Mouse (Mus musculus): ENCODE data around the gene Fgfr2.

Fgfr2 gene

DNA sequence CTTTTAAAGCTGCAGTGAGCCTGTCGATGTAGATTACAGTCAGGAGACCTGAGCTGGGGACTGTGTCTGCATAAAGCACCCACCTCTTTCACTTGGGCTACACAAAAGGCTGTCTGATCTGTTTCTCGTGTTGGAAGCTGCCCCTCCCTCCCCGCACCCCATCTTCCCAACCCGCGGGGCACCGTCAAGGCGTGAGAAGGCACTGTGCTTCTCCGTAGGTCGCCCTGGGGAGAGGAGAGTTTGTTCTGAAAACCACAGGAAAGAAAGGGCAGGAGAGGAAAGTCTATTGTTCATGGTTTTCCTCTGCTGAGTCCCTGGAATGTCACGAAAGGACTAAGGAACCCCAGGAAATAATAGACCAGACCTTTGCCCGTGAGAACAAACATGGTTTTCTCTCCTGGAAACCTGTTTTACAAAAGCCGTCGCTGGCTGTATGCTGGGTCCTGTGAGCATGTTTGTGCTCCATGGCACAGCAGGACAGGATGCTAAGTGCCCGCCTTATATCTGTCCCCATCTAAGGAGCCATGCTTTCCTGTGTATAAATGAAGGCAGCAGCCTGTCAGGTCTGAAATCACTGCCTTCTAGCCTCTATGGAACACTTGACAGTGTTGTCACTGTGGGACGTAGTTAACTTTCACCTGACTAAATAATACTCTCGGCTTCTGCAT is 2403.1 kb downstream of the Fgfr2 start:
- in situ Hi-C loops (cut with MboI, MseI), result loop anchor here (10.0 kb wide), 1 partner anchor 1845 kb away; no protein-coding TSS in a partner anchor

GRCm38 (mm10) chr7:130716989-130717388 is 2406.2 kb downstream of the Fgfr2 start:
- in situ Hi-C loops (cut with MboI, MseI), result loop anchor here (10.0 kb wide), 1 partner anchor 1848 kb away; no protein-coding TSS in a partner anchor

GRCm38 (mm10) chr7:130716341-130716740 is 2406.8 kb downstream of the Fgfr2 start:
- in situ Hi-C loops (cut with MboI, MseI), result loop anchor here (10.0 kb wide), 1 partner anchor 1848 kb away; no protein-coding TSS in a partner anchor

GRCm38 (mm10) chr7:130715467-130715866 is 2407.7 kb downstream of the Fgfr2 start:
- in situ Hi-C loops (cut with MboI, MseI), result loop anchor here (10.0 kb wide), 1 partner anchor 1849 kb away; no protein-coding TSS in a partner anchor

DNA sequence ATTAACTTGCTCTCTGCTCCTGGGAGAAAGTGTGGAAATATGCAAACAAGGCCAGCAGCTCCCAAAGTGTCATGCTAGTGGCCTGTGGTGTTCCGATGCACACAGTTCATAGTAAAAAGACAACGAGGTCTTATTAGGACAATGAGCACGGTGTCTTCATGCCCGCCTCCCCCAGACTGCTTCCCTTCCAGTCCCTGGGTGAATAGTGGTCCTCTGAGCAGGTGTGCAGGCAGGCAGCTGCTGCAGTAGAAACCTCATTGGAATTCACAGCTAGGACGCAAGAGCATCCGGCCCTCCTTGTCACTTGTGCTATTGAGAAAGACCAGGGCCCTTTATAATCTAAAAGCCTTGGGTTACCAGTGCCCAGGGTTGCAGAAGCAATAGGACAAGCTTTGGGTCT is 2409.8 kb downstream of the Fgfr2 start:
- in situ Hi-C loops (cut with MboI, MseI), result loop anchor here (10.0 kb wide), 1 partner anchor 1851 kb away; no protein-coding TSS in a partner anchor

GRCm38 (mm10) chr7:130711851-130712250 is 2411.3 kb downstream of the Fgfr2 start:
- in situ Hi-C loops (cut with MboI, MseI), result loop anchor here (10.0 kb wide), 1 partner anchor 1853 kb away; no protein-coding TSS in a partner anchor

DNA sequence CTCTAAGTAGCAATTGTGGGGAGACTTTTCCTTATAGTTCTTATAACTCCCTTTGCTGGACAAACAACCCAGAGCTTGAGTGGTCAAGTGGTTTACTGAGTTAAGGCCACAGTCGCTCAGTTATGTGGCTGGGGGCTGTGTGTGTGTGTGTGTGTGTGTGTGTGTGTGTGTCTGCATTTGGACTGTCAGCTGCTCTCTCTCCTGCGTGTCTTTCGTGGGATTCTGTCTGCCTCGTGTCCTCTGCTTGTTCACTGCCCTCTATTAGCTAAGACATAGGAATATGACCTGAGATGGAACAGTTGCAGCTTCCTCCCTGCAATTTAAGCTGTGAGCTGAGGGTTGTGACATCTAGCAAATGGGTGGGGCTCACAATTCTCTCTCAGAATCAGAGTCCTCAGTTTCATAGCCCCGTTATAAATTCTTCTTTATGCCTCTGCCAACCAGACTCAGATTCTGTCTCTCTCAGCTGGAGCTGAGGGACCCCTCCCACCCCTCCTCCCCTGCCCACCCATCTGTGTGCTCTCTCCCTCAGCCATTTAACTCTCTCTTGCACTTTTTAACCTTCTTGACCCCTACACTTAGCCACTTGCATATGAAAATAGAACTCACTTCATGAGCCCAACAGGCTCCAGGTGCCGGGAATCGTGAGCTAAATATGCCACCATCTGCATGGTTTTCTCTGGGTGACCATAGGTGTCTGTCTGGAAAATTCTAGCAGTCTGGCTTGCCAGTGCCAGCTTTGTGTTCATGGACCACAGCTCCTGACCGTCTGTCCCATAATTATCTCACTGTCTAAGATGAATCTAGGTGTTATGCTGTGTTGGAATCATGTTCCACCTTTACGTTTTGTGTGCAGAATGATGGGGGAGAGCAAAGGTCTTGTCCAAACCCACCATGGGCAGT is 2413.5 kb downstream of the Fgfr2 start:
- in situ Hi-C loops (cut with MboI, MseI), result loop anchor here (10.0 kb wide), 1 partner anchor 1855 kb away; no protein-coding TSS in a partner anchor

GRCm38 (mm10) chr7:130708940-130709339 is 2414.2 kb downstream of the Fgfr2 start:
- in situ Hi-C loops (cut with MboI, MseI), result no loop called here

GRCm38 (mm10) chr7:130705230-130705629 is 2417.9 kb downstream of the Fgfr2 start:
- in situ Hi-C loops (cut with MboI, MseI), result no loop called here

- in situ Hi-C loops (cut with MboI, MseI), result no loop called here
These were observed 2421.8 kb downstream of the Fgfr2 start for GRCm38 (mm10) chr7:130701336-130701735.

DNA sequence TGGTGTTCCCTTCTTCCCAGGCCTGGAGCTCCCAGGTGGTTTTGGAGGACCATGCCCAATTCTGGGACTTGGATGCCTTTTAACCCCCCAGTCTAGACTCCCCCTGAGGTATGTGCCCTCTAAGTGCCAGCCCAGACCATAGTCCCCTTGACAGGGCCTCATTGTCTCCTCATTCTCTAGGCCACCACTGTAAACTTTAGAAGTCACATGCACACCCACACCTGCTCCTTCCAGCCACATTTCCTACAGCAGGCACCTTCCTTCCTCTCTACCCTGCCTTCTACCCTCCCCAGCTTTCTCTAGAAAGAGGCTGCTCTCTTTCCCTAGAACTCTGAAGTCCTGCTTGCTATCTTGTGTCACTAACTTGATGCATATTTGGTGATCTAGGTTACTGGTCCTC is 2424.7 kb downstream of the Fgfr2 start:
- in situ Hi-C loops (cut with MboI, MseI), result no loop called here

DNA sequence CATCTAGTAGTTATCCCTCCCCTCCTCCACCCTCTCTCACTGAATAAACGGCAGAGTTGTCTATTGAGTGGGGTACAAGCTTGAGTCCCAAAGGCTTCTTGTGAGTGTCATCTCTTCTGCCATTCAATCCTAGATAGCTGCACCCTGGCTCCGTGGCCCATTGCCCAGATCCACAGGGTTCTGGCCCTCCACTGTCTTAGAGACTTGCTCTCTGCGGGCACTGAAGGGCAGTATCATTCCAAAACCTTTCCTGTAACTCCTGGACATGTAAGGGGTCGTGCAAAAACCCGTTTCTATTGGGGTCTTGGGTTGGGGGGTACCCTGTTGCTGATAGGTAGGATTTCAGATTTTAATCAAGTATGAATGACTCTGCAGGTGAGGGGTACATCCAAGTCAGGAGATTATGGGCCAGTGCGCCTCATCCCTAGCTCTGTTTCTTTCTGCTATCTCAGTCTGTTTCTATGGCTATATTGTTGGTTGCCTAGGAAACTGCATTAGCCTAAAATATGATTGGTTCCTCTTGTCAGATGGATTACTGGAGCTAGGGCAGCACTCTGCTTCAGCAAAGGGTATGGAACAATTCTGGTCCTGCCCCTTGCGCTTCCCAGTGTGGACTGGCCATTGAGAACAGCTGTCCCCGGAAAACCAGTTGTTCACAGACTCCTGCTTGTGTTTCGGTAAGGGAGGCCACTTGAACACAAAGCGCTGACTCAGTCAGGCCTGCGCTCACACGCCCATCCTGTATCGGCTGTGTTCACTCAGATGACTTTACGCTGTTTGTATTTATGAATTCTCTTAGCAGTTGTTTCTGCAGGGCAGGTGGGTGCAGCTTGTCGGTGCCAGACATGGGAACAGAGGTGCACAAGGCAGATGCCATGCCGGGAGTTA is 2426.6 kb downstream of the Fgfr2 start:
- in situ Hi-C loops (cut with MboI, MseI), result no loop called here

DNA sequence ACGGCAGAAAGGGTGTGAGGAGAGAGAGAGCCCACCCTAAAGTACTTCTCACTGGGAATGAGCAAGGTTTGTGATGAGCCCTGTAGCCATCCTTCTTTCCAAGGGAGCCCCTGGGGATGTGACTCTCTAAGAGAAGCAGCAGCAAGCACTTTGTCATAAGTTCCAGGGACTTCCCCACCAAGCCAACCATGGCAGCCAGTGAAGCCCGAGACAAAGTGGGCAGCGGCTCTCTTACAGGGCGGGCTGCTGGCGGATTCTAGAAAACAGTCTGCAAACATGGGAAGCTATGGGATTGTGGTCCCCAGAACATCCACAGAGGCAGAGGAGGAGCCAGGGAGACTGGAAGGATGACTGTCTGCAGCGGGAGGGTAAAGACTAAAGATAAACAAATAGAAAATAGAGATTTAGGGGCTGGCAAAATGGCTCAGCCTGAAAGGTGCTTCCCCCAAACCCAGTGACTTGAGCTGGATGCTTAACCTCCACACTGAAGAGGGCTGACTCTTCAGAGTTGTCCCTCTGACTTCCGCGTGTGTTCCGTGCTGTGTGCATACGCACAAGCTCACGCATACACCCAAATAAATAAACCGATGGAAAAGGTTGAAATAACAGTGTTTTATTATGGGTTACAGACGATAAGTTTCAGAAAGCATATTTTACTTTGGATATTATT is 2427.3 kb downstream of the Fgfr2 start:
- in situ Hi-C loops (cut with MboI, MseI), result no loop called here

GRCm38 (mm10) chr7:130693800-130694193 is 2429.4 kb downstream of the Fgfr2 start:
- in situ Hi-C loops (cut with MboI, MseI), result no loop called here

DNA sequence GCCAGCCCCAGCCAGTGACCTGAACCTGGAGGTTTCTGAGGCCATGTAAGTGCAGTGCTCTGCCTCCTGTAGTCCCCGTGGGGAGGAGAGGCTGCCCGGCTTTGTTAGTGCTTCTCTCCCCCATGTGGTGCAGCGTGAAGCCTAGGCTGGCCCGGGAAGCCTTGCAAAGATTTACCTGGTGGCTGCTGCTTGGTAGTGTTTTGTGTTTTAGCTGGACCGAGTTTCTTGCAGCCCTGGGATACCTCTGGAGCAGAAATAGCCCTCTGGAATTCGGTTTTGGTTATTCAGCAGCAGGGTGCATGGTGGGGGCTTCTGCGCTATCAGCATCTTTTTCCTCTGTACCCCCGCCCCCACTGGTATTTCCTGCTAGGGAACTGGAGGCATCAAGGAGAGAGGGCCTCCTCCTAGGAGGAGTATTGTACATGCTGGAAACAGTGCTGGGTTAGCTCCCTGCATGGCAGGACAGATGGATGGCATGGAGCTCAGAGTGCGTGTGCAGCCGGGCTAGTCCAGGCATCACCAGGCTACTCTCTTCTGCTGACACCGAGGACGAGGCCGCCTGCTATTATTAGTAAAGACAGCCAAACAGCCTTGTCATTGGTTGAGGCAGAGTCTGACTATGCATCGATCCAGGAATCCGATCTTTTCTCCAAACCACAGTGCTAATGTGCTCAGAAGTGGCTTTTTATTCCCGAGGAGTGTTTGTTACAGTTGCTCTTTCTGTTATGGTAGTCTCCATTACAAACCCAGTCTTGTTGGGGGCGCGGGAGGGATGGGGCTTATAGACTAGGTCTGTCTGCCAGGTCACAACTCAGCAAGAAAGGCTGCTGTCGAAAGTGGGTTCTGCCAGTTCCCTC is 2430.0 kb downstream of the Fgfr2 start:
- in situ Hi-C loops (cut with MboI, MseI), result no loop called here

DNA sequence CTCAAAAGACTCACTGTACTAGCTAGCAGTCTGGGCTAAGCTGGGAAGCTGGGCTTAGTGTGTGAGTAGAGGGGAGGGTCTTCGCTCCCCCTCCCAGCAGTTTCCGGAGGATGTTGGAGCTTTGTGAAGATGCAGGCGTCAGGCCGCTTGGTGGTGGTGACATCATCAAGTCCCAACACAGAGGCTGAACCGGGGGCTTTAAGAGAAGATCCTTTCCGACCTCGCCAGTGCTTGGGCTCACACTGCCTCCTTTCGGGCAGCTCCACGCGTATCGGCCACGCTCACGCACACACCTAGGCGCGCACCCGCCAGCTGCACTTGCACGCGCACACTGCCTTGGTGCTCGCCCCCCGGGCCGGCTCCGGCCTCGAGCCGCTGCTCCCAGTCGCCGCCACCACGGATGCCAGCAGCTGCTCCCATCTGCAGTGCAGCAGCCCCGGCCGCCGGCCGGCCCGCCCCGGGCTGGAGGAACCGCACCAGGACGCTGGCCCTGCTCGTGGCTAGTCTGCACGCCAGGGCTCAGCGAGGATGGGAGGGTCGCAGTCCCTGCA is 2430.7 kb downstream of the Fgfr2 start:
- in situ Hi-C loops (cut with MboI, MseI), result no loop called here

- in situ Hi-C loops (cut with MboI, MseI), result no loop called here
These were observed 2431.2 kb downstream of the Fgfr2 start for GRCm38 (mm10) chr7:130691931-130692330.

DNA sequence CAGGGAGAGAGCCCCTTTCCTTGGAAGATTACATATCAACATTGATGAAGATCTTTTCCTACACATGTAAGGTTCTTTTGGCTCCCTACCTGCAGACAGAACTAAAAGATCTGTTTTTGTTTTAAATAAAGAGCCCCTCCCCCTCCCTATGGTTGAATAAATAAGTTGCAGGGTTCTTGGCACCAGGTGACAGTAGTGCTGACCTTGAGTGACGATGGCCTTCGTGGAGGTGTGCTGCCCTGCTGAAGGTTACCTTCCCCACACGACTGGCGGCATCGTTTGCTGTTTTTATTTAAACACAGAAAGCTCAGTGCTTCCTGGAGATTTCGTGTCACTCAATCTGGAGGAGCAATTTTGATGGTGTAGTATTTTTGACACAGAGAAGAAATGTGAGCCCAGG is 2432.3 kb downstream of the Fgfr2 start:
- in situ Hi-C loops (cut with MboI, MseI), result no loop called here

DNA sequence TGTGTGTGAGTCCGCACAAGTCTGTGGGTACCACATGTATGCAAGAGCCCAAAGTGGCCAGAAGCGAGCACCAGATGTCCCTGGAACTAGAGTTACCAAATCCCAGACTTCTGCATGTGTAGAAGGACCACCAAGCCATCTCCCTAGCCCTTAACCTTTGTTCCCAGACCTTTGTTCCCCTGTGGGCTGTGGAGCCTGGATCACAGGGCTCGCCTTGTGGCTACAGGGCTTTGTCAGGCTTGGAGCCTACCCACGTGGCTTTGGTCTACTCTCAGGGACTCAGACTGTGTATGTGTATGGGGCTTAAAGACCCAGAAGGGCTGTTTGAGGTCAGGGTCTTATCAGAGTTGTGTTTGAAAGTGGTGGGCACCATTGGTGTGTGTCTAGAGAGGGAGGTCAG is 2434.5 kb downstream of the Fgfr2 start:
- in situ Hi-C loops (cut with MboI, MseI), result no loop called here

DNA sequence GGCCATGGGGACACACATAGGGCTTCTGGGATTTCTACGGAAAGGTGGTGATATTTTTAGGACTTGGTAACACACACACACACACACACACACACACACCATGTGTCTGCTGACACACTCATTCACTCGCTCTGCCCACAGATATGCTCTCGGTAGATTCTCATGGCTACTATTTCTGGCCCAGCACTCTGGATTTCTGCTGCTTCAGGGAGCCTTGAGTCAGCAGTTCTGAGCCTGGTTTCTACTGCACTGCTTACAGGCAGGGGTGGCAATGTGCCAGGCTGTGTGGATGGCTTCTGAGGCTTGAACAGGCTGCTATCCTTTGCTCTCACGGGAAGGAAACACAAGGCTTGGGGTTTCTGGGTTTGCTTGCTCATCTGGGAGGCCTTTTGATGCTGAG is 2441.4 kb downstream of the Fgfr2 start:
- in situ Hi-C loops (cut with MboI, MseI), result no loop called here
